ENCODE assay signal across 9 mouse cellular contexts in genomic region chr16:30171381-30172079, GRCm38 (mm10).
A peak's percentile ranks its signal among the peaks of the same experiment; 100 is the strongest.
DNase-seq lines count a peak whose midpoint lies in the region; ATAC-seq lines count a peak whose summit lies in the region.
"Had no signal": no experiment of that assay in that cellular context is flagged by ENCODE, and none has a peak within 500 bp of the region (broad histone marks: within the 10 kb centered on the region; RNA-seq: fewer than 3 reads in every experiment).

No protein-coding gene starts in this region.

- 60% methylated on average over 24 of the region's 24 CpGs for WGBS in heart, embryonic 14.5 days
- WGBS in liver, embryonic 15.5 days (ENCODE audit: insufficient replicate concordance), result 58% methylated on average over 24 of the region's 24 CpGs
- 48% methylated on average over 24 of the region's 24 CpGs for WGBS in stomach, embryonic 16.5 days

- no peak overlapping the region for H3K27ac ChIP-seq in heart, embryonic 14.5 days (replicated peaks in 1 of 2; ENCODE audit: control insufficient read depth in 1 of 2, insufficient read depth in 1 of 2, low read depth in 2 of 2, low read length in 2 of 2)
- H3K27ac ChIP-seq in liver, embryonic 15.5 days (replicated peaks), result no peak overlapping the region
- H3K27ac ChIP-seq in stomach, embryonic 16.5 days (ENCODE audit: low read length), result peak overlapping the region; percentile 84
- H3K27ac ChIP-seq: macrophage had no signal

- no peak overlapping the region for H3K9ac ChIP-seq in heart, embryonic 14.5 days (ENCODE audit: low read length)
- H3K9ac ChIP-seq in liver, embryonic 15.5 days, result no peak overlapping the region
- H3K9ac ChIP-seq in stomach, embryonic 16.5 days (ENCODE audit: low read length), result peak overlapping the region; percentile 3; the same call in 1 of the 2 replicates

- no peaks in the 10 kb centered on the region for H3K36me3 ChIP-seq in heart, embryonic 14.5 days (ENCODE audit: control insufficient read depth, insufficient read depth, low read length)
- no peaks in the 10 kb centered on the region for H3K36me3 ChIP-seq in liver, embryonic 15.5 days (replicated peaks)
- H3K36me3 ChIP-seq in stomach, embryonic 16.5 days (ENCODE audit: control insufficient read depth, insufficient read depth, low read length), result no peaks in the 10 kb centered on the region

- peak; percentile 38 for DNase-seq in layer of hippocampus, adult 9-11 months
- no peak for DNase-seq in layer of hippocampus, adult 9-10 months (ENCODE audit: low spot score)
- peak; percentile 92 for DNase-seq in ES-CJ7 (ENCODE audit: low read depth, low spot score)
- DNase-seq in cerebellum, postnatal 14 days, result peak; percentile 67 to 78
- DNase-seq in spleen, postnatal 36 days (ENCODE audit: low spot score in 2 of 2), result no peak

- no peaks in the 10 kb centered on the region for H3K27me3 ChIP-seq in heart, embryonic 14.5 days (ENCODE audit: control insufficient read depth, insufficient read depth, low read length)
- H3K27me3 ChIP-seq in liver, embryonic 15.5 days, result no peaks in the 10 kb centered on the region
- H3K27me3 ChIP-seq in stomach, embryonic 16.5 days (ENCODE audit: control insufficient read depth, insufficient read depth, low read length), result no peaks in the 10 kb centered on the region

- peaks cover 3 to 5% of the 10 kb centered on the region in 2 experiments; a peak in 3 of 4 replicates for H3K4me1 ChIP-seq in heart, embryonic 14.5 days (ENCODE audit: control insufficient read depth in 2 of 2, insufficient read depth in 2 of 2, low read length in 2 of 2)
- H3K4me1 ChIP-seq in liver, embryonic 15.5 days (replicated peaks), result peaks cover 32% of the 10 kb centered on the region
- peaks cover 36% of the 10 kb centered on the region for H3K4me1 ChIP-seq in stomach, embryonic 16.5 days (ENCODE audit: control insufficient read depth, insufficient read depth, low read length)

- H3K4me3 ChIP-seq in heart, embryonic 14.5 days (ENCODE audit: control insufficient read depth in 1 of 2, insufficient read depth in 1 of 2, low read depth in 1 of 2, low read length in 2 of 2), result no peak overlapping the region
- no peak overlapping the region for H3K4me3 ChIP-seq in liver, embryonic 15.5 days (replicated peaks)
- H3K4me3 ChIP-seq in stomach, embryonic 16.5 days (replicated peaks; ENCODE audit: low read length), result no peak overlapping the region

- peak; percentile 19; the same call in 1 of the 2 replicates for ATAC-seq in heart, embryonic 14.5 days (ENCODE audit: insufficient number of reproducible peaks, insufficient read depth, low FRiP score, low read depth)
- ATAC-seq in liver, embryonic 15.5 days (ENCODE audit: insufficient read depth), result 0 out of 2 replicates have a peak, but pooled peaks have one; percentile 23
- peak; percentile 48; the same call in 1 of the 2 replicates for ATAC-seq in stomach, embryonic 16.5 days (ENCODE audit: insufficient read depth, low FRiP score)

- H3K9me3 ChIP-seq in heart, embryonic 14.5 days (ENCODE audit: control insufficient read depth, low read length), result no peaks in the 10 kb centered on the region
- H3K9me3 ChIP-seq in liver, embryonic 15.5 days (replicated peaks), result no peaks in the 10 kb centered on the region
- no peaks in the 10 kb centered on the region for H3K9me3 ChIP-seq in stomach, embryonic 16.5 days (replicated peaks; ENCODE audit: control insufficient read depth, low read length)

- H3K4me2 ChIP-seq in heart, embryonic 14.5 days (ENCODE audit: low read length), result no peak overlapping the region
- H3K4me2 ChIP-seq in liver, embryonic 15.5 days, result no peak overlapping the region
- H3K4me2 ChIP-seq in stomach, embryonic 16.5 days (ENCODE audit: low read depth, low read length), result peak overlapping the region; percentile 14; the same call in 1 of the 2 replicates

Comparison
In these comparisons a context has a peak if more than half of its experiments do, and no peak if none do; other contexts are left out.
1. DNase-seq: peak in layer of hippocampus, adult 9-11 months (single experiment), ES-CJ7 (single experiment) and cerebellum, postnatal 14 days (2 of 2); none in layer of hippocampus, adult 9-10 months (single experiment) and spleen, postnatal 36 days (0 of 2).
2. Peak in every context shown above with its lines, with median percentiles within 50 percentile points of each other: ATAC-seq.